Mouse (Mus musculus) CD4-positive, CD25-positive, alpha-beta regulatory T cell, adult 4 months (primary cell): Measurements from ENCODE around the gene Gpr1. TPM values are rescaled to one million over a fixed set of nuclear protein-coding genes. Genes with fewer than 3 reads are reported as not detected.
A peak's percentile ranks its signal among the peaks of the same experiment; 100 is the strongest.
"Not testable (repeated sequence)": the region's sequence is repeated elsewhere in the genome, so short reads cannot be mapped to it uniquely, and the experiment has no call there.

Experiments
- ATAC-seq: one replicate; pipeline ENCODE4 v1.8.0; 2017
- polyA plus RNA-seq, 2 experiments: library from polyadenylated mRNA; unstranded; fragments of 100-300 nt; shearing (Covaris generic); gene quantifications; one replicate each; pipeline ENCODE4 v1.2.1; 2017

Gpr1 gene
- polyA plus RNA-seq, 2 experiments from 2014 or later, result not detected

DNA sequence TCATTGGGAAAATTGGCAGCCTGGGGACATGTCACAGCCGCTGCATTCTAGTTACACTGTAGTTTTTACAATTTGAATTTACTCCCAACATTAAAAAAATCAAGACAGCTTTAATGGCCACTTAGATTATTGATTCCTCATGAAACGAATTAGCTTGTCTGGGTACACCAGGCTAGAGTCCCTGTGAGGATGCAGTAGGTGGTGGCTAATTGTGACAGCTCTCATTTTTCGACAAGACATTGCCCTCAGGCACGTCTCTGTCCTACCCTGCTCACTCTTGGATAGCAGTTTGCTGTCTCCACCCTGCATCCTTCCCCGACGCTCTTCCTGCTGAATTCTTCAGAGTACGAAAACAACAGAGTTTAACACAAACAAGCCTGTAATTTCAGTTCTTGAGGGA lies 288 bp upstream of the Gpr1 start:
- ATAC-seq, result no peak

DNA sequence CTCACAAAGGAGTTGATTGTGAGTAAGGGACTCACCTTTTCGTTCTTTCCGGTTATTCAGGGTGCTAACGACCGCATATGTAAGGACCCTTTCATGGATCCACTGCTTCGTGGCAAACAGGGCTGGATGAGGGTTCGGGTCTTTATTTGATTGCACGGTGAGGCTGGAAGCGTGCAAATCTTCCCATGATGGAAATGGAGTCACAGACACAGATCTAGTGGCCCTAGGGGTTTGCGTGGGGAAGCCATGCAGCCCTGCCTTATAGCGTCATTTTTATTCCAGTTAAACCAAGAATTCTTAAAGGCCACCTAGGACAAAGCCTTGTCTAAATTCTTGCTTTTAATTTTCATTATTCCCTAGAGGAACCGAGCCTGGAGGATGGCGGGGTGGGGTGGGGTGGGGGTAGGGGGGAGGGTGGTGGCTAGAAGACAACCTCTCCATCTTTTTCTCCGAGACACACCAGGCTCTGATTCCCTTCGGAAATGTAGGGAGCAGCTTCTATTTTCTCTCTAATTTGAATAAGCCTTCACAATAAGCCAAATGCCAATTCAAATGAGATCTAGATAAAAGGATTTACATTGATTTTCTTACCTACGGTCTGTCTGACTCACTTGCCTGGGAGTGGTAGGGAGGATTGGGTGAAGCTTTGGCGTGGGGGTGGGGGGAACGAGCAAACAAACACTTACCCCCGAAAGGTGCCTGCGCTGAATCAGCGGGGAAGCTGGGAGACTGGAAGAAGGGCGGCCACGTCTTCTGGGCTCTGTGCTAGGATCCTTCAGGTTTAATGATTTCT lies 669 bp downstream of the Gpr1 start:
- ATAC-seq, result no peak

DNA sequence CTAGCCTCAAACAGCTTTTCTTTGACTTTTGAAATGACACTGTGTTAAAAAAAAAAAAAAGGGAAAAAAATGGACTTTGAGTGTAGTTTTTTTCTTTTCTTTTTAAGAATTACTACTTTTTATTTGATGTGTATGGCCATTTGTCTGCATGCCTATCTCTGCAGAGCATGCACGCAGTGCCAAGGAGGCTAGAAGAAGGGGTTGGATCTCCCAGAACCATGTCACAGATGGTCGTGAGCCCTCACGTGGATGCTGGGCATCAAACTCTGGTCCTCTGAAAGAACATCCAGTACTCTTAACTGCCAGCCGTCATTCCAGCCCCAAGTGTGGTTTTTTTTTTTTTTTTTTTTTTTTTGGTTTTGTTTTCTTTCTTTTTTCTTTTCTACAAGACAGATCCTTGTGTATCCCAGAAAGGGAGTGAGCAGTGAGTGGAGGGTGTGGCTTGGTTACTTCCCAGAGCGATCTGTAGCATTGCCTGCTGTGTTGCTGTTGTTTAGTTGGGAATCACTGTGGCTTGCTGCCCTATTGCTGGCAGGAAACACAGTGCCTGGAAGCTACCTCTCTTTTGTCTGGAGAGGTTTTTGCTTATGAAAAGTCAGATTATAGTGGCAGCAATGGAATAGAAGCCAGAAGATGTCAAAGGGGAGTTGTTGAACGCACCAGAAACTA lies 4.3 kb downstream of the Gpr1 start:
- ATAC-seq, result no peak

DNA sequence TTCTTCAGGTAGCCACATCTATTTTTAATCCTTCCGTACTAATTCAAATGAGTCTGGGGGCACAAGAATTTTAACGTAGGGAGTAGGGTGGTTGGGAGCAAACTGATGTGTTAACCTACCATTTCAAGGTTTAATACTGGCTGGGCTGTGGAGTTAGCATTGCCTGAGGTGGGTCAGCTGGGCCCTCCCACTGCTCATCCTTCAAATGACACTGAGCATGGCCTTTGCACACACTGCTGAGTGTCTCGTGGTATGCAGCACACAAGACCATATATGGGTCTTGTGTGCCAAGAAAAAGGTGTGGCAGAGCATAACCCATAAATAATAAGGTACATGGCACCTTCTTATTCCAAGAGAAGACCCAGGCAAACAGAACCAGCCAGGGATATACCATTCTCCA lies 6.7 kb downstream of the Gpr1 start:
- no peak for ATAC-seq

DNA sequence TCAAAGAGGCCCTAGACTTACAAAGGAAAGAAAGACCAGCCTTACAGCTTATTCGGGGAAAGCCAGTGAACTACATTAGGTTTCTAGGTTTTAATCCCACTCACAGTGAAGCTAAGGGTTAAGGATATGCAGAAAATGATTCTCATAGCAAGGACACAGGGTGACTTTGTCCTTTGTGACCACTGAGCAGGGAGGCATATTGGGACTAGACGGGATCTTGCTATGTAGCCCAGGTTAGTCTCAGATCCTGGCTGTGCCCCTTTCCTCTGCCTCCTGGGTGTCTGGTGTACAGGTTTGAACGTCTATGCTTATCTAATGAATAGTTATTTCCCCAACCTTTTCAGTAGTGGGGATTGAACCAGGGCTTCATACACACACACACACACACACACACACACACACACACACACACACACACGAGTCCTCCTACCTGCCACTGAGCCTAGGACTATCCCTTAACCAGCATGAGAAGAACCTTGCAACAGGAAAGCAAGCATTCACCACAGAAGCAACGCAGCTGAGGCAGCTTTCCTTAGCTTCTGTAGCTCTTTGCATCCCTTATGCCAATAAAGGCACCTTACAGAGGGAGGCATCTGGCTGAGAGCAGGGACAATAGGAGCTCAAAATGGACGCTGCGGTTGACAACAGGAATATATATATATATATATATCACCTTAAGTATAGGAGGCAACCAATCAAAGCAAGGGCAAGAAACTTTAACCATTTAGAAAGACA lies 9.5 kb downstream of the Gpr1 start:
- ATAC-seq, result no peak

DNA sequence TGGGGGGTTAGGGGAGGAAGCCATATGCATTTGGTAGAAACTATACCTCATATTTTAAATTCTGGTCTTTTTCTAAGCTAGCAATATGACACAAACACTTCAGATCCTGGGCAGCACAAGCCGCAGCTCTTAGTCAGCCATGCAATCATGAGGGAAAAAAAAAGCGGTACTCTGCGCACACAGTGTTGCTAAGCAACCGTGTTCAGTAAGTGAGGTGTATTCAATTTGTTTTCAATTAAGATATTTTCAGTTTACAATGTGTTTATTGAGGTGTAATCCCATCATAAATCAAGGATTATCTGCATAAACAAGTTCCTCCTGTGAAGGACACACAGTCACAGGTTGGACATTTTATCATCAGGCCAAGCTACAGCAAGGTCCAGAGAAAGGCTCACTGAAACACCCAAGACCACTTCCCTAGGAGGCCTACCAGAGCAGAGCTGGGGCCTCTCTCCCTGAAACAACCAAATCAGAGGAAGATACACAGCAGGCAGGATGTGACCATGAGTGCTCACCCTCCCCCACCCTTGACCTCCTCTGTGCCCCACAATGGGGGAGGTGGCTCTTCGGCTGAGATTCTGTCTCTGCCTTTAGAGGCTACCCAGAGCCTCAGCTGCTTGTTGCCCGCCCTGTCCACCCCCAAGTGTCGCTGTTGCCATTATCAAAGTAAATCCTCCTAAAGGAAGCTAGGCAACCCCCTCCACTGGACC lies 10.2 kb downstream of the Gpr1 start:
- ATAC-seq, result no peak

DNA sequence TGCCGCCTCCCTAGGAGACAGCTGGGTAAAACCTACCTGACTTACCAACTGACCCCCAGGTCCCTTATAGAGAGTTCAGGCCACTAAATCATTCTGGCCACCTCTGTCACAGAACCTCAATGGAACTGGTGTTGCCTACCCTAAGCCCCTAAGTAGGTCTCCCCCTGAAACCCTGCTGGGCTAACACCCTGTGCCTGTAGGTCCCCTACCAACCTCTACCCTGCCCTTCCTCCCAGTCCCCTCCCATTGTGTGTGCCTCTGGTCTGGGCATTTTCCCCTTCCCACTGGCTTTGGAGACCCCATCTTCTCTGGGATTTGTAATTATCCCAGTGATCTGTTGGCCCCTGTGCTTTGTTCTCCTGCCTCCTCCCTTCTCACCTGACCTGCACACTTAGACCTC lies 10.9 kb downstream of the Gpr1 start:
- no peak for ATAC-seq

DNA sequence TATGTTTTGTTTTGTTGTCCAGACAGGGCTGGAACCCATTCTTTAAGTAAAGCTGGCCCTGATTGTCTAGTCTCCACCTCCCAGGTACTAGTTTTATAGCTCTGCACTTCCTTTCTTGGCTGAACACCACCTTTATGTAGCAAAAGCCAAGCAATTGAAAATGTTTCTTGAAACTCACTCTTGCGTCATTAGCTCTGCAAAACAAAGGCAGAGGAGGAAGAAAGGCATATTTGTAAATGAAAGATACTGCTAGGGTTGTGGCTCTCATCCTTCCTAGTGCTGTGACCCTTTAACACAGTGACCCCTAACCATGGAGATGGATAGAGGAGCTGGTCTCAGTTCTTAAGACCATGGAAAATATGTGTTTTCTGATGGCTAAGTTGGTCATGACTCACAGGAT lies 12.7 kb downstream of the Gpr1 start:
- ATAC-seq, result no peak

DNA sequence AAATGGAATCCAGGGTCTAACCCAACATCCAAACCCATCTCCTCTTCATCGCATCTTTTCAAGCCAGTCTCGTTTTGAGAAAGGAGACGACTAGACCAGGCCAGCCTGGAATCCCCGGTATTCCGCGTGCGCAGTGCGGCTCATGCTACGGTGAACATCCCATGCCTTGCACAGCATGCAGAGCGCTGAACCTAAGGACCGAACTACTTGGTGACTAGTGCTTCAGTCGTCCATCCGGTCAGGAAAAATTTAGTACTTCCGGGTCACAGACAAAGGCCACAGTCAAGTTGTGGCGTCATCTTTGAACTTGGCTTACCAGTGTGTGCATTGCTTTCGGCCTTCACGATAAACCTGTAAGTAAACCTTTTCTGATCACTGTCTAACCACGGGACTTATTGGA lies 14.0 kb downstream of the Gpr1 start:
- no peak for ATAC-seq

DNA sequence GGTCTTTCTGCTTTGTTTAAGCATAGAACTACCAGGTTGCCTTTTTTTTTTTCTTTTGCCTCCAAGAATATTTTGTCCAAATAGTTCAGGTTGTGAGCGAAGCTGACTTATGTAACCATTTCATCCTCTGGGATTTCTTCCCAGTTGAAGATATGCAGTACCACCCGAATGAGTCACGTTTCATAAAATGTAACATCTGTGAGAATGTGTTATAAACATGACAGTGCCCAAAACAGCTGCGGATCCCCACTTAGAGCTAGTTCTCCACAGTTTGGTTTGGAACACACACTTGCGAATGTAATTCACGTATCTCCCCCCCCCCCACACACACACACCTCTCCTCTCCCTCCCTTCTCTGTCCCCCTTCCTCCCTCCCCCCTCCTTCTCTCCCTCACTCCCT lies 15.0 kb downstream of the Gpr1 start:
- ATAC-seq, result no peak

DNA sequence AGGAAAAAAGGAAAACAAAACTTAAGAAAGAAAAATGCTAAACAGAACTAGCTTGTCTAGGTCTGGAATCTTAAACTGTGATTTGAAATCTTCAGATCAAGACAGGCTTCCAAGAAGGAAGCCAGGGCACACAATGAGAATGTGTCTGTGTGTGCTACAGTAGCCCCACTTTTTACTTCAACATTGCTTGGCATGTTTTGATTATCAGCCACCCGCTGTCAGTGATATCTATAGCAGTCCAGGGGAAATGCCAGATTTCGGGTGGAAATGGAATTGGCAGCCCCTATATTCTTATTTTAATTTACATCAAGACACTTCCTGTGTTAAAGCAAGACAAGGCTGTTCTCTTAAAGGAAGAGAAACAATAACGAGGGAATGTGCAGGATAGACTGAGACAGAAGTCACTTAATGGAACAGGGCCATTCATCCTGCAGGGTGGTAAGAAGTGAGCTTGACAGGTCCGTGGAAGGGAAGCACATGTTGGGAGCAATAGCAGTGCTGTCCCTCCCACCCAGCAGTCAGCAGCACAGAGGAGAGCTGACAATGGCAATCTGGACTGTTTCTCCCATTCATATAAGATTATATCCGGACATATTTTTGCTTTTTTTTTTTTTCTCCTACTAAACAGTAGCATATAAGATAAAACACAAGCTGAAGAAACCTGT lies 18.4 kb downstream of the Gpr1 start:
- ATAC-seq, result no peak

DNA sequence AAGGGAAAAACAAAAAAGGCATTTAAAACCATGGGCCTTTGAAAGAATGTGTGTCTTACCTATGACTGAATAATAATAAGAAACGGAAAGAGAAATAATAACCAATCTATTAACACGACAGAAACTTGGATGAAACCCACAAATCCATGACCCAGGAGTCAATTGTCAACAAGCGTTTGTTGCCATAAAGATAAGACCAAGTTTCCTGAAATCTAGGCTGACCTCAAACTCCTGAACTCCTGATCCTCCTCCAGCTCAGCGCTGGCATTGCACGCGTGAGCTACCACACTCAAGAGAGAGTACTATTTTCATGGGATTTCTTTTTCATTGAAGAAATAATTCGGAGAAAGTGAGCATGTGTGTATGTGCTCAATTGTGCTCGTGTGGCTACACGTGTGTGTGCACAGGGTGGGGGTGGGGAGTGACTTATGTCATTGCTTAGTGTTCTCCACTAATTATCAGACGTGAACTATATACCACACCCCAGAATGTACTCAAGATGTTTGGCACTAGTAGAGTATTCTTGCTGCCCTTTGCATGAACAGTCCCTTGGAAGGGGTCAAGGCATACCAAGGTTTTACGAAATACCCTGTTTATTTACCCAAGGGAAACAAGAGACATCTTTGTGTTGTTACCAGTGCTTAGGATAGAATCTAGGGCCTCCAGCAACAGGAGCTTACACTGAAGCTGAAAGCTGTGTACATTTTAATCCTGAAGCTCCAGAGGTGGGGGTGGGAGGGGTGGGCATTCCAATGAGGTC lies 21.9 kb downstream of the Gpr1 start:
- no peak for ATAC-seq

DNA sequence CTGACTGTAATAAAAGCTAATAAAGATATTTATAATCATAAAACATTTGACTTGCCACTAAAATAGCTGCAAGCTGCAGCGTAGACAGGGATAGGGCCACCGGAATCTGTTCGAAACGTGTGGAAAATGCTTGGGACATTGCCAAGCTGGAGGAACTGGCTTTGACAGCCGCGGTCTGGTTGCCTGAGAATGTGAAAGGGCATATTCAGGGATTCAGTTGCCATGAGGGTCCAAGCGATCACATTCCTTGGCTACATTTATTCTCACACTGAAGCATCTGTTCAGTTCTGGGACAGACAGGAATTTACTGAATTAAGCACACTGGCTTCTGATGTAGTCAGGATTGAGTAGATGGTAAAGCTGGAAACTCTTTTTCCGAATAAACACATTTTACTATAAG lies 23.5 kb downstream of the Gpr1 start:
- ATAC-seq, result no peak

DNA sequence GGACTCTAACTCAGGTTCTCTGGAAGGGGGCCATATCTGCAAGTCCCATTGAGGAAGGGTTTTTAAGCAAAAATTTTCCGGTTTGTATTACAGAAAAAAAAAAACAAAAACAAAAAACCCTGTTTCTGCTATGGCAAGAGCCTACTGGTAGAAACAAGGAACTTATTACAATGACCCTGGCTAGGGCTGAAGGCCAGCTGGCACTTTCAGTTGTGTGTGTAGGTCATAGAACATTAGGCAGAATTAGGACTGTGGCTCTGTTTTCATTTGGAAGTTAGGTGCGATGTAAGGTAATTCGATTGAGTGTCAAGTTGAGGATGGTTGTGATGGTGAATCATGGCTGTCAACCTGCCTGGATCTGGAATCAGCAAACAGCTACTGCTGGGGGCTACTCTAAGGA lies 25.8 kb downstream of the Gpr1 start:
- no peak for ATAC-seq

DNA sequence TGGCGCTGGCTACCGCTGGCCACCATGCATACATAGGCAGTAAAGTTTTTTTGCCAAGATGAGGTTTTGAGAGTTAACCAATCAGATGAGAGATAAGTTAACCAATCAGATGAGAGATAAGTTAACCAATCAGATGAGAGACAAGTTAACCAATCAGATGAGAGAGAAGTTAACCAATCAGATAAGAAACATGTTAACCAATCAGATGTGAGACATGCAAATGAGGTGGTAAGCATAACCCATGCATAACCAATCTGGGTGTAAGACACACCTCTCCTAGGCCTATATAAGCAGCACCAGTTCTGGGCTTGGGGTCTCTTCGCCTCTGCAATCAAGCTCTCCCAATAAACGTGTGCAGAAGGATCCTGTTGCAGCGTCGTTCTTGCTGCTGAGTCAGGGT lies 28.9 kb downstream of the Gpr1 start:
- ATAC-seq, result not testable (repeated sequence)

DNA sequence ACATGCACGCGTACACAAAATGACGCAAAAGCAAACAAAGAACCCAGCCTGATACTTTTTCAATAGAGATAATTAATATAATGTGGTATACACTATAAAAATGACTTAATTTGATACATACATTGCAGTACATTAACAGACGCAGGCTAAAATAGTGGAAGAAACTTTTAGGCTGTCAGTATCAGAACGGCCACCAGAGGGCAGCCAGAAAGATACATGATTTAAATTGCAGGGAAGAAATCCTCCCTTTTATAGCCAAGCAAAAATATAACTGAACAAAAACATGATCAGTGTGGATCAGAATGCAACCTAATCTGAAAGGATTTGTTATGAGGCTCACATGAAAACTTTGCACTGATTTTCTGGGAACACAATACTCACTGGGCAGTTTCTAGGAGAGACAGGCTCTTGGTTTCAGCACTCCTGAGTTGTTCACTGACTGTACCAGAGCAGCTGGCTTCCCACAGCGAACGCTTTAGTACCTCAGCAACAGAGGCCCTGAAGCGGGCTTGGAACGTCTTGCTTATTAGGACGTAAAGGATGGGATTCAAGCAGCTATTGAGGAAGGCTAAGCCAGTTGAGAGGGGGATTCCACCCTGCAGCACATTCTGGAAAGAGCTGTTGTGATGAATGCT lies 31.6 kb downstream of the Gpr1 start:
- peak; percentile 33 for ATAC-seq

DNA sequence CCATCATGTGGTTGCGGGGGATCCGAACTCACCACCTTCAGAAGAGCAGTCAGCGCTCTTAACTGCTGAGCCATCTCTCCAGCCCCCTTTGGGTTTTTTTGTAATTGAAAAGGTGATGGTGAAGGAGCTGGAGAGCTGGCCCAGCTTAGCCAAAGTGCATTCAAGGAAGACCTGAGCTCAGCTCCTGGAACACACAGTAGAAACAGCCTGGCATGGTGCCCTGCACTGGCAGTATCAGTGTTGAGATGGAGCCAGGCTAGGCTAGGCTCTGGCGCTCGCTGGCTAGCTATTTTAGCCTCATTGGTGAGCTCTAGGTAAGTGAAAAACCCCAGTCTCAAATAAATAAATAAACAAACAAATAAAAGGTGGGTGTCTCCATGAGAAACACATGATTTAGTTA lies 32.1 kb downstream of the Gpr1 start:
- ATAC-seq, result no peak

DNA sequence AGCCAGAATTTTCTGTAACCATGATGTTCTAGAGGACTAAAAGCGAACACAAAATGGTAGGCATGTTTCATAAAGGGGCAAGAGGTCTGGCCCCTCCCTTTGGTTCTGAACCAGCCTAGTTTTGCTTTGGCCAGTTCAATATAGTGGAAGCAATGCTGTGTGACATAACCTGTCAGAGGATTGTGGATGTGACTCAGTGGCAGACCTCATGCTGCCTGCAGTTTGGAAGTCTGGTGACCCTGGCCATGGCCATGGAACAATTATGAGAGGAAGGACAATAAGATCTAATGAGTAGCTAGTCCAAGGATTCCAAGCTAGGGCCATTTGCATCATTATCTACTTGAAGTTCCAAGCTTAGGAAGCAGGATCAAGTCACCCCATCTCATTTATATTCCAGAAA lies 32.9 kb downstream of the Gpr1 start:
- no peak for ATAC-seq

DNA sequence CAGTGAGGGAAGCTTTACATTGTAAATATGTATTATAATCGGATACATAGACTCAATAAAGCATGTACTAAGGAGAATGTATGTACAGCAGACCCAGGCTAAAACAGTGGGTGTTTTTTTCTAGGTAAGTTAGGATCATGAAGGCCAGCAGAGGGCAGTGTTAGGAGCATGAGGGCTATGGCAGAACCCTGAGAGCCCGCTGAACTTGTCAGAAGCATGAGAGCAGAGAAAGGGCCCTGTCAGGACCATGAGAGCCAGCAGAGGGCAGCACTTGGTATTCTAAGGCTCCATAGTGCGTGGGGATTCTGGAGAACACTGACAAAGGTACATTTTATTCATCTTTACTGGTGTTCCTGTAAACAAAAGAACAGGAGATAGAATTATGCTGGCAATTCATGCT lies 33.3 kb downstream of the Gpr1 start:
- peak; percentile 75 for ATAC-seq

DNA sequence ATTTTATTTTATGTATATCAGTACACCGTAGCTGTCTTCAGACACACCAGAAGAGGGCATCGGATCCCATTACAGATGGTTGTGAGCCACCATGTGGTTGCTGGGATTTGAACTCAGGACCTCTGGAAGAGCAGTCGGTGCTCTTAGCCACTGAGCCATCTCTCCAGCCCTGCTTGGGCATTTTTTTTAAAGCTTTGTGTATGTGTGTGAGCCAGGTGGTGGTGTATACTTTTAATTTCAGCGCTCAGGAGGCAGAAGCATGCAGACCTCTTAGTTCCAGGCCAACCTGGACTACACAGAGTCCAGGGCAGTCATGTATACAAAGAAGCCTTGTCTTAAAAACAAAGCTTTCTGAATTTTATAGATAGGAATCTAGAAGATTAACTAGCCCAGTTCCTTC lies 33.8 kb downstream of the Gpr1 start:
- ATAC-seq, result not testable (repeated sequence)

DNA sequence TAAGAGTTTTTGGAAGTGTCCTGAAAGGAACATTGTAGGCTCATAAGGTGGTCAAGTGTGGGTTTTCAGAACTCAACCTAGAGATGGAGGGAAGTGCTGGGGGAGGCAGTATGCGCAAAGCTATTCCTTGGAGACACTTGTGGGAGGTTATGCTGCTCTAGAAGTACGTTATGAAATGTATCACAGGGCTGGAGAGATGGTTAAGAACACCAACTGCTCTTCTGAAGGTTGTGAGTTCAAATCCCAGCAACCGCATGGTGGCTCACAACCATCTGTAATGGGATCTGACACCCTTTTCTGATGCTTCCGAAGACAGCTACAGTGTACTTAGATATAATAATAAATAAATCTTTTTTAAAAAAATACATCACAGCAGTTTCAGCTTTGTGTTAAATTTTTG lies 34.2 kb downstream of the Gpr1 start:
- ATAC-seq, result no peak
